Mouse (Mus musculus): ENCODE measurements at regions not wholly inside any gene's neighbourhood (a gene's known extent, or its start where the extent isn't known, plus 50 kb on each side); places are given as distances from the start of the nearest gene placed in this dataset.
"Not testable (repeated sequence)": the region's sequence is repeated elsewhere in the genome, so short reads cannot be mapped to it uniquely, and the experiment has no call there.

GRCm38 (mm10) chr10:36884198-36884597 lies 90.1 kb upstream of the Hdac2 start:
- no peak for DNase-seq (ENCODE audit: low spot score in 2 of 2)

GRCm38 (mm10) chr10:36897900-36898600 lies 76.3 kb upstream of the Hdac2 start:
- peak in 1 of 2 experiments; percentile 3 for DNase-seq (ENCODE audit: low spot score in 2 of 2)

GRCm38 (mm10) chr10:36908861-36909260 lies 65.5 kb upstream of the Hdac2 start:
- peak; percentile 25 to 42 for DNase-seq (ENCODE audit: low spot score in 2 of 2)

- DNase-seq (ENCODE audit: low spot score in 2 of 2): not testable (repeated sequence)
Measured at GRCm38 (mm10) chr10:36918037-36918436, 56.3 kb upstream of the Hdac2 start.

- DNase-seq (ENCODE audit: low spot score in 2 of 2): no peak
Measured at GRCm38 (mm10) chr10:36923756-36924155, 50.6 kb upstream of the Hdac2 start.

- DNase-seq (ENCODE audit: low spot score in 2 of 2): no peak
Measured at GRCm38 (mm10) chr10:36924161-36924560, 50.2 kb upstream of the Hdac2 start.
